Mouse (Mus musculus) intestine, postnatal 0 days (tissue): ENCODE data around the gene Cfap52. TPM values are rescaled to one million over a fixed set of nuclear protein-coding genes. Genes with fewer than 3 reads are reported as not detected.

Experiments
- ATAC-seq: fragments of 200-750 bp; cut with Nextera tagmentation; 2 replicates; pipeline ENCODE4 v1.8.0; 2017; ENCODE audit warnings: mild to moderate bottlenecking, moderate TSS enrichment, moderate library complexity
- H3K27ac ChIP-seq: fragments of 300-500 bp; sonication (generic); 2 replicates; pipeline ENCODE4 v1.5.1; 2014; ENCODE audit warnings: mild to moderate bottlenecking, low read depth, low read length, moderate library complexity
- H3K27me3 ChIP-seq: fragments of 300-500 bp; sonication (generic); replicated peaks from 2 replicates; pipeline ENCODE4 v1.6.1; 2014; ENCODE audit warnings: low read length, mixed read lengths; ENCODE audit not compliant: control insufficient read depth, insufficient read depth
- H3K36me3 ChIP-seq: fragments of 300-500 bp; sonication (generic); 2 replicates; pipeline ENCODE4 v1.6.1; 2014; ENCODE audit warnings: mild to moderate bottlenecking, moderate library complexity; ENCODE audit not compliant: control insufficient read depth, insufficient read depth
- H3K4me1 ChIP-seq: fragments of 300-500 bp; sonication (generic); replicated peaks from 2 replicates; pipeline ENCODE4 v1.6.1; 2014; ENCODE audit warnings: antibody characterized with exemption, low read length, mixed read lengths; ENCODE audit not compliant: control insufficient read depth, insufficient read depth
- H3K4me2 ChIP-seq: fragments of 300-500 bp; sonication (generic); replicated peaks from 2 replicates; pipeline ENCODE4 v1.6.1; 2014; ENCODE audit warnings: low read depth, mild to moderate bottlenecking, moderate library complexity
- H3K4me3 ChIP-seq: fragments of 300-500 bp; sonication (generic); 2 replicates; pipeline ENCODE4 v1.5.1; 2014; ENCODE audit warnings: low read depth, low read length
- H3K9ac ChIP-seq: fragments of 300-500 bp; sonication (generic); 2 replicates; pipeline ENCODE4 v1.6.1; 2014; ENCODE audit warnings: mild to moderate bottlenecking, low read depth, low read length
- H3K9me3 ChIP-seq: fragments of 300-500 bp; sonication (generic); 2 replicates; pipeline ENCODE4 v1.6.1; 2016; ENCODE audit warnings: mixed run types; ENCODE audit not compliant: control insufficient read depth
- CTCF ChIP-seq: sonication (generic); IDR thresholded peaks from 2 replicates; pipeline ENCODE4 v1.5.1; 2016; ENCODE audit warnings: low read depth, mild to moderate bottlenecking, control low read depth, antibody characterized with exemption, moderate library complexity
- WGBS: fragments of 180-500 bp; shearing (Covaris S2); extraction: QIAGEN DNeasy Blood & Tissue Kit; methylation state at CpG from one replicate; pipeline ENCODE4 v1.1.7; 2014; 5-methylcytosine and 5-hydroxymethylcytosine counted together
- polyA plus RNA-seq: library from polyadenylated mRNA; unstranded; fragments of >200 nt; fragmentation: Nextera tagmentation; extraction: Ambion mirVana; gene quantifications from 2 replicates; pipeline ENCODE4 v1.2.1, GENCODE M21; 2015

Gene Cfap52
- polyA plus RNA-seq, 1 experiment from 2014 or later: 1.4 TPM

DNA sequence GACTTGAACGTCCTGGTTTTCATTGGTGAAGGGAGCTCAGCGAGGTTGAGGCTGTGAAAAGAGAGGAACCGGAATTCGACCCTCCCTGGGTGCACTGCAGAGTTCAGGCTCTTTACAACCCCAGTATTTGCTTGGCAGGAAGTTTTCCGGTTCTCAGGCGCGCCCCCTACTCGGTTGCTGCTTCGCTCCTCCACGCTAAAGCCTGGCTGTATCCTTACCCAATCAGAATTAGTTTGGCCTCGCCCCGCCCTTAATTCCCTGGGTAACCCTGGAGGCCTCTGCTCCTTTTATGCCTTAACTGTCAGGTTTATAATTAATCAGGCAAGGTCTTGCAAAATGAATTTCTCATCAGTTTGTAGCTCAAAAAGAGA, 42.7 kb downstream of the Cfap52 start:
- Histone ChIP-seq H3K27me3 (no peaks in the 10 kb centered on the region), H3K27ac (peak overlapping the region; percentile 97), H3K36me3 (no peaks in the 10 kb centered on the region), H3K4me3 (peak overlapping the region; percentile 86), H3K9me3 (no peaks in the 10 kb centered on the region), H3K9ac (peak overlapping the region; percentile 82), H3K4me2 (peak overlapping the region; percentile 99), H3K4me1 (0 out of 2 replicates have a peak, but pooled peaks cover 2% of the 10 kb centered on the region)
- TF ChIP-seq CTCF: peak; percentile 66
- peak; percentile 74 for ATAC-seq
- 0% methylated on average over 12 of the region's 12 CpGs for WGBS

DNA sequence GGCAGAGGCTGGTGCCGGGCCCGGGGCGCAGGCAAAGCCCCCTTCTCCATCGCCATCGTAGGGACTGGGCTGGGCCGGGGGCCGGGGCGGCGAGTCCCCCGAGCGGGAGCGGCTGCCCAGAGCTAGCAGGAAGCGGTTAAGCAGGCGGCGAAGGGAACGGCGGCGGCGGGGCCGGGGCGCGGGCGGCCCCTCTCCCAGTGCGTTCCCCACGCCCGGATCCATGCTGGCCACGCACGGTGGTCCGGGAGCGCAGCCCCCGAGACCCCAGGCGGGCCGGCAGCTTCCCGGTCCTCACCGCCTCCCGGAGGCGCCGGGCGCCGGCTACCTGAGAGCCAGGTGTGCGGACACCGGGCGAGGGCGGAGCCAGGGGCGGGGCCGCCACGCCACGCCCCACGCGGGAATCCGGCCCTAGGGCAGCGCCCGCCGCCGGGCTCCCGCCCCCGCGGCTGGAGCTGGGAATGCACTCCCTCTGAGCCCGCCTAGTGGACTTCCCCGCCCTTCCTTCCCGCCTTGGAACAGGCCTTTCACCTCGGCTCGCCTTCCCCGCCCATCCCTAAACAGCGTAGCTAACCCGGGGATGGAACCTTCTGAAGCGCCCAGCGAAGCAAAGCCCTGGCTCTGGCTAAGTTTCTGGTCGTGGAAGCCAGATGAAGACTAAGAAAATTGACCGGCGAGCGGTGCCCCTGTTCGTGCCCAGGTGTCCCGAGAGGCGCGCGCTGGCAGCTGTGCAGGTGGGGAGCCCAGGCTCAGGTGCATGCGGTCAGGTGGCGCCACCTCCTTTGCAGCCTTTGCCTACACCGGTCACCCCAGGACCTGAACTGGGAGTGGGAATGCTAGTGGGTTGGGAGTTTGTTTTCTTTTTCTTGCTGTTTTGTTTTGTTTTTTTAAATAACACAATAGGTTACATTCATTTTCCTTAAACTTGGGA, 43.4 kb downstream of the Cfap52 start, which contains the start of gene Usp43:
Gene Usp43, minus strand, starts transcription at position 327 of the 928 bp plus-strand sequence.
- WGBS: 2% methylated on average over 60 of the region's 80 CpGs
- no peaks in the 10 kb centered on the region for H3K27me3 ChIP-seq
- H3K27ac ChIP-seq: peak within 1 kb of the TSS; percentile 97
- H3K36me3 ChIP-seq: no peaks in the 10 kb centered on the region
- no peaks in the 10 kb centered on the region for H3K9me3 ChIP-seq
- peak within 1 kb of the TSS; percentile 82 for H3K9ac ChIP-seq
- H3K4me3 ChIP-seq: peak within 1 kb of the TSS; percentile 86
- peak within 1 kb of the TSS; percentile 99 for H3K4me2 ChIP-seq
- ATAC-seq: peak; percentile 89
- 0 out of 2 replicates have a peak, but pooled peaks cover 2% of the 10 kb centered on the region for H3K4me1 ChIP-seq
- TF ChIP-seq CTCF: peak; percentile 43

DNA sequence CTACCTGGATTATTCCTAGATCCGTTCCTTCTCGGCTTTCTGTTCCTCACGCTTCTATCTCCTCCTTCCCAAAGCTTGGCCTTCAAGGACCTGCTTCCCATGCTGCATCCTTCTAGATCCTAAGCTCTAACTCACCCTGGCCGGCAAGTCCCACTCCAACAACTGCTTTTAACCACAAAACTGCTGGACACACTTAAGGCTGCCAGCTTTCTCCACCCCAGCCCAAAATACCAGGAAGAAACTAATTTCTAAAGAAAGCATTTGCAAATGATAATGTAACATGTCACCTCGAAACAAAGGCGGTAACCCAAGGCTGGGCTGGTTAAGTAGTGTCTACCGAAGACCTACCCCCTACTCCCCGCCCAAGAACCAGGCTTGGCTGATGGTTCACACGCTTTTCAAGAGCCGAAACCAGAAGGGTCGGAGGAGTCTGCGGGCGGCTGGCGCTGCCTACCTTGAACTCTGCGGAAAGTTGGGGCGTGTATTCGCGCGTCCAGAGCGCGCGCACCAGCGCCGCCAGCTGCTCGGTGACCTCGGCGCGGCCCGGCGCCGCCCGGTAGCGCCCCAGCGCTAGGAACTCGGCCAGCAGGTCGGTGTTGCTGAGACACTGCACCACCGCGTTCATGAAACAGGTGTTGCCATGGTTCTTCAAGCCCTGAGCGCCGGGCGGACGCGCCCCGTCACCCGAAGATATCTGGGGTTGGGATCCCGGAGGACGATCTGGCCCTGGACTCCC, 44.2 kb downstream of the Cfap52 start:
- peak overlapping the region; percentile 97 for H3K27ac ChIP-seq
- no peaks in the 10 kb centered on the region for H3K27me3 ChIP-seq
- no peaks in the 10 kb centered on the region for H3K9me3 ChIP-seq
- WGBS: 2% methylated on average over 47 of the region's 47 CpGs
- peak; percentile 52 for TF ChIP-seq CTCF
- H3K36me3 ChIP-seq: no peaks in the 10 kb centered on the region
- peak; percentile 35 for ATAC-seq
- peak overlapping the region; percentile 99 for H3K4me2 ChIP-seq
- peak overlapping the region; percentile 82 for H3K9ac ChIP-seq
- 0 out of 2 replicates have a peak, but pooled peaks cover 2% of the 10 kb centered on the region for H3K4me1 ChIP-seq
- H3K4me3 ChIP-seq: peak overlapping the region; percentile 86

DNA sequence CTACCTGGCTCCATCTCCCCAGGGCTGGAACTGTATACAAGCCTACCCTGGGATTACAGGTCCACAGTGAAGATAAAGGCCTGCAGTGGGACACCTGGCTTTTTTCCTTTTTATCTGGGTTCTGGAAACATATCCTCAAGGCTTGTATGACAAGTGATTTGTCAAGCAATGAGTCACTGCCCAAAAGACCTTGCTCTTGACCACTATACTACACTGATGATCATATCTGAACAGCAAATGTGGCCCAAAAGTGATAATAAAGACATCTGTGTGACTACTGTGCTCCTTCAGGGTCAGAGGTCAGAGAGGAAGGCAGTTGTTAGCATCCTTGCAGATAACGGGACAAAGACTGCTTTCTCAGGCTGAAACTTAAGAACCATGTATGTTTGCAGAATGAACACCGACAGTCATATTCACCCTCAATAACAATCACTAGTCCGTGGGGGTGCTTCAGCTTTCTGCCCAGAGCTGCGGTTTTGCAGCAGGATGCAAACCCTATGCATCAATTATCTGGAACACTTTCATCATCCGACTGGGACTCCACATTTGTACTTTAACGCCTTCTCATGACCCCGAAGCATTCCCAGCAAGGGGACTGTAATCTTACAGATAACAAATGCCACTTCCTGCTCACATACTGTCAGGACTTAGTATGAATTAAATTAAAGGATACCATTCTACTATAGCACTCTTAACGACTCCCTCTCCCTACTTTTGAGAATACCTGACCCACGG, 45.1 kb downstream of the Cfap52 start:
- 26% methylated on average over 9 of the region's 9 CpGs for WGBS
- no peaks in the 10 kb centered on the region for H3K27me3 ChIP-seq
- no peaks in the 10 kb centered on the region for H3K9me3 ChIP-seq

DNA sequence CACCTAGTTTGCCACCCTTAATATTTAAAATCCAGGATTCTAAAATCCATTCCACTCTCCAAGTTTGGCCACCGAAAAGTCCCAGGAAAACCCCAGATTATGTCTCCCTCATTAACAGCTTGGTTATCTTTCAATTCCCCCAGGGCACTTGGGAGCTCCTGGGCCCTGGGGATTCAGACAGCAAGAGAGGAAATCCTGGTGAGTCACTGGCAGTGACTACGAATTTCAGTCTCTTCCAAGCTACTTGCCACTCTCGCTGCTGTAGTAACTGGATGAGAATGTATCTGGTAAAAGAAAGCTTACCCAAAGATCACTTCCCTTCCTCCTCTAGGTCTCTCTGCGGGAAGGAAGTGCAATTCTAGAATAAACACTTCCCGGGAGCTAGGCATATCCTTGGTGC, 45.9 kb downstream of the Cfap52 start:
- H3K4me1 ChIP-seq: 0 out of 2 replicates have a peak, but pooled peaks cover 2% of the 10 kb centered on the region
- no peaks in the 10 kb centered on the region for H3K27me3 ChIP-seq
- 50% methylated on average over 5 of the region's 5 CpGs for WGBS
- H3K4me3 ChIP-seq: no peak overlapping the region
- no peaks in the 10 kb centered on the region for H3K36me3 ChIP-seq
- no peak overlapping the region for H3K27ac ChIP-seq
- H3K9me3 ChIP-seq: no peaks in the 10 kb centered on the region
- no peak for ATAC-seq
- peak overlapping the region; percentile 99; the same call in 1 of the 2 replicates for H3K4me2 ChIP-seq
- no peak overlapping the region for H3K9ac ChIP-seq
- TF ChIP-seq CTCF: no peak

More for the DNA sequence above, 45.1 kb downstream of the Cfap52 start:
- TF ChIP-seq CTCF: no peak
- Histone ChIP-seq H3K4me1 (0 out of 2 replicates have a peak, but pooled peaks cover 2% of the 10 kb centered on the region), H3K9ac (no peak overlapping the region), H3K4me2 (peak overlapping the region; percentile 99), H3K4me3 (peak overlapping the region; percentile 86), H3K36me3 (no peaks in the 10 kb centered on the region), H3K27ac (no peak overlapping the region)
- ATAC-seq: no peak
